Mouse (Mus musculus): ENCODE data around the gene Sik3. TPM values are rescaled to one million over a fixed set of nuclear protein-coding genes. Genes with fewer than 3 reads are reported as not detected.

The Sik3 gene
- 10 to 100 TPM; 66.2 to 77.3 (median 70.0) TPM for total RNA-seq (2022)

DNA sequence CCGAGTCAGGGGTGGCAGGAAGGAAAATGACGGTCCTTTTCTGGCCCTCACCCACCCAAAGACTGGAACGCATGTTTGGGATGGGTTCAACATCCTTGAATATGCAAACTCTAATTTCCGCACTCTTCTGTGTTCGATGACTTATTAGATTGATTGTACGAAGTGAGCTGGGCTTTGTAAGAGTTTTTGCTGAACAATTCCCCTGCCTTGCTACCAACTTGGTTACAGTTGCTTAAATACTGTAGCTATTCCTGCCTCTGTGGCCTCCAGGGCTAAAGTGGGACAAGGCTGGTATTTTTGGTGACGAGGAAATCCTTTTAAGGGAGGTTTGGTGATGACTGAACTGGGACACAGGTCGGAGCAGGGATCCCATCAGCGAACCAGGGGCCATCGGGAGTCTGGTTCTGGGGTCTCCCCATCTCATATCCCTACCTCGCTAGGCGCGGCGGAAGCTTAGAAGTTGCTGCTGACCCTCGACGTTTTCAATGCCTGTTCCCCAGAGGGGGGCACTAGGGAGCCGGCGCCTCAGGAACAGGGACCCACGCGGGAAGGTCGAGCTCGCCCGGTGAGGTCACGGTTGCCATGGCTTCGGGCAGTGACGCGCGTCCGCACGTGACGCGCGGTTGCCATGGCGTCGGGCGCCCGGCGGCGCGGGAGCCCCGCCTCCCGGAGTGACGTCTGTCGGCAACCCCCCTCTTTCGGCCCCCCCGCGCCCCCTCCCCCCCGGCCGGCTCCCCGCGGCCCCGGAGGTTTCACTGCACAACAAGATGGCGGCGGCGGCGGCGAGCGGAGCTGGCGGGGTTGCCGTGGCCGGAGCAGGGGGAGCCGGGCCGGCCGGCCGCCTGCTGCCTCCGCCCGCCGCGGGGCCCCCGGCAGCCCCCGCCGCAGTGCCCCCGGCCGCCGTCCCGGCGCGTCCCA, at the start of gene Sik3, which contains the start of gene Pafah1b2:
Gene Sik3 (plus strand): TSS at position 730 of the 918 bp plus-strand sequence.
Gene Pafah1b2 (minus strand): TSS at position 600 of the 918 bp plus-strand sequence.
- peak; percentile 95 for DNase-seq

DNA sequence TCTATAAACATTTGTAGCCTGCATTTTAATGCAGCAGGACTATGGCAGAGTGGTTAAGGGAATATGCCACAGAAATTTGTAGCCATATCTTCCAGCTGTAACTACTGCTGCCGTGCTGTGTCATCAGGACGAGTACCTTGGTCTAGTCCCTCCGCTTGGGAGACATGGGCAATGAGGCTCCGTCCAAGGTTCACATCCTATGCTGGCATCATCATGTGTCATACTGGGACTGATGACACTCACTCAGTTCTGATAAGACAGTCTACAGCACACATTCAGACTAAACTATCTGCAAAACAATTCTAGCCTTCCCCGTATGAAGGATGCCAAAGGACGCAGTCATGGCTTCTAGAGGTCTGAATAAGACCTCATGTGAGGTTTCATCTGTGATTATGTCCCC, 49.0 kb upstream of the Sik3 start:
- no peak for DNase-seq

DNA sequence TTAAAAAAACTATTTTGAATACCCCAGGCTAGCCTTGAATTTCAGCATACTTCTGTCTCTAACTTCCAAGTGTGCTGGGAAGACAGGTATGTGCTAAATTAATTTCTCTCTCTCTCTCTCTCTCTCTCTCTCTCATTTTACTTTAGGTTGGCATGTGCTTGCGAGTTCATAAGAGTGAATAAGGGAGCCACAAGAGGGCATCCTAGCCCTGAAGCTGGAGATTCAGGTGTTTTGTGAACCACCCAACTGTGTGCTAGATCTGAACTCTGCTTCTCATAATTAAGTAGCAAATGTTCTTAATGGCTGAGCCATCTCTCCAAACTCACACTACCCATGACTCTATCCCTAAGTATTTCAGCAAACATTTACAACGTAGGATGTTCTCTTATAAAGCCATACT, 35.7 kb upstream of the Sik3 start:
- no peak for DNase-seq

DNA sequence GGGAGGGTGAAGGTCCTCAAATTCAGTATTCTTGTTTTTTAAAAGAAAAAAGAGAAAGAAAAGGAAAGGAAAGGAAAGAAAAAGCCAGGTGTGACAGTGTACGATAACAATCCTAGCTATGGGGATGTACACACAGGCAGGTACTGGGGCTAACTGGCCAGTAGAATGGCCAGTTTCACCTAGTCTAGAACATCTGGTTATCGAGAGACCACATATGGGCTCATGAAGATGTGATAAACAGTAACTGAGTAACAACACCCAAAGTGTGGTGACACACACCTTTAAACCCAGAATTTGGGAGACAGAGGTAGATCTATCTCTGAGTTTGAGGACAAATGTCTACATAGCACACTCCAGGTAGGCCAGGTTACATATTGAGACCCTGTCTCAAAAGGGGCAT, 32.8 kb upstream of the Sik3 start:
- DNase-seq: no peak

DNA sequence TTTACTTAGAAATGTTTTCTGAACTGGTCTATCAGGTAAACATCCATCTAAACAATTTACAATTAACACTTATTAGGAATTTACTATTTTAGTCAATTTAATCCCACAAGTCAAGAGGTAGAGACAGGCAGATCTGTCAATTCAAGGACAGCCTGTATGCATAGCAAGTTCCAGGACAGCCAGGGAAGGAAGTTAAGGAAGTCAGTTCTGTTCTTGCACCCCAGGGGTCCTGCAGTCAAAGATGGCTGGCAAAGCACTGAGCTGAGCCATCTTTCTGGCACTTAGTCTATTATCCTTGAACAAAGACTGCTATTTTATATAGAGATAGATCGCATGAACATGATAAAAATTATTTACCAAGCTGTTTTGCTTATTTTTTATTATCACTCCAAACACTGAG, 32.0 kb upstream of the Sik3 start:
- DNase-seq: no peak

DNA sequence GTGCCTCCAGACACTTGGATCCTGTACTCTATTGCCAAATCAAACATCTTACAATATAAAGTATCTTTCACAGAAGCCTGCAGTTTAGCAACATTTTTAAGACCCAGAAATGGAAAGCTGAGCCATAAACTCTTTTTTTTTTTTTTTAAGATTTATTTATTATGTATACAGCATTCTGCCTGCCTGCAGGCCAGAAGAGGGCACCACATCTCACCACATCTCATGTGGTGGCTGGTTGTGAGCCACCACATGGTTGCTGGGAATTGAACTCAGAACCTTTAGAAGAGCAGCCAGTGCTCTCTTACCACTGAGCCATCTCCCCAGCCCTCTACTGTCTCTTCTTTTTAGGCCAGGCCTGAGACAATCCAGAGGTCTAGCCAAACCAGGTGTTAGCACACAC, 31.3 kb upstream of the Sik3 start:
- no peak for DNase-seq

DNA sequence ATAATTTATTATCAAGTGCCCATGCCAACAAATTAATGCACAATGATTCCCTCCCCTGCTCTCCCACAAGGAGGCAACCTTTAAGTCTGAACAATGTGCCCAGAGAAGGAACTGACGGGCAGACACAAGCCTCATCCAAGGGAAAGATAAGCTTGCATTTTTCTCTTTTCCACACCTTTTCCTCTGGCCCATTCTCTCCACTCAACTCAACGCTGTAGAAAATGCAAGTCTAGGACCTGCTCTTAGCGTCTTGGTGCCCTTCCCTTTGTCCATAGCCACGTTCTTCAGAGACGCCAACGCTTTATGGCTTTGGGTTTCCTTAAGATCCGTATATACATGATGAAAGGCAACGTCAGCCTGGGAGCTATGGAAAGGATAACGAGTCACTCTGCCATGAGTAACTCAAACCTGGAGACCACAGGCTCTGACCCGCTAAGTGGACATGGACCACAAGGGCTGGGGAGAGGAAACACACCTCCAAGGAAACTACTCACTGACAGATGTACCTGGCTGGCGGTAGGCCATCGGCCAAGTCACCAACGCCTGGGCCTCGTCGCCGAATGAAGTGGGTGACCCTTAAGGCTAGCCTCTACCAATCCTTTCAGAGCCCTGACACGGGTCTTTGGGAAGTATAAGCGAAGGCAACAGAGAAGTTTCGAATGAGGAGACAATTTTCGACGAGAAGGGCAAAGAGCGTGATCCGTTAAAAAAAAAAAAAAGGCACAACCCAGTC, 28.8 kb upstream of the Sik3 start:
- DNase-seq: no peak

DNA sequence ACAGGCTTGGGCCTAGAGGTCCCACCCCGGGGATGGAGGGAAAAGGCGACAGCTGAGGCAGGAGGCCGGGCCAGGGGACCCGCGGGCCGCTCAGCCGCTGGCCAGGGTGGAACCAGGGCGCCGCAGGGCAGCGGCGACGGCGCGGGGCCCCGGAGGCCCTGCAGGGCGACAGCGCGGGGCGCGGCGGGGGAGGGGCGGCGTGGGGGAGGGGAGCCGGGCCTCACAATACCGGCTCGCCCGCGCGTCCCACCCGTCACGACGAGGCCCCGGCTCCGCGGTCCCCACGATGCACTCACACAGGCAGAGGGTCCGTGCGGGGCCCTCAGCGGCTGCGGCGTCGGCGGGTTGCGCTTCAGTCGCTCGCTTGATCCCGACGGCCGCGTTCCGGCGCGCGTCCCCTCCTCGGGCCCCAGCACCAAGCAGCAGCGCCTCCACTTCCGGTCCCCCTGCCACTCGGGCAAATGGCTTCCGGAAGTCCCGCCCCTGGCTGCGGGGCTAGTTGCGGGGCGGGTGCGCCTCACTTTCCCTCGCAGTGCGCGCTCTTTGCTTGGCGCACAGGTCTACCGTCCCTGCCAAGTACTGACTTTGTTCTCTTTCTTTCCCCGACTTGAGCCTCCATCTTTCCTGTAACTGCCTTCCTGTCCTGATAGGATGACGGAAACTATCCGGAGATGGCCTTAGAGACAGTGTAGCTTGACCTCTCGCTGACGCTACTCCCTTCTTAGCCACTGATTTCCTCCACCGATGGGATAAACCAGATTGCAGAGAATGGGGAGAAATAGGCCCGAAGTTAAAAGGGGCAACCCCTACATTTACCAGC, 28.0 kb upstream of the Sik3 start:
- DNase-seq: peak; percentile 80

DNA sequence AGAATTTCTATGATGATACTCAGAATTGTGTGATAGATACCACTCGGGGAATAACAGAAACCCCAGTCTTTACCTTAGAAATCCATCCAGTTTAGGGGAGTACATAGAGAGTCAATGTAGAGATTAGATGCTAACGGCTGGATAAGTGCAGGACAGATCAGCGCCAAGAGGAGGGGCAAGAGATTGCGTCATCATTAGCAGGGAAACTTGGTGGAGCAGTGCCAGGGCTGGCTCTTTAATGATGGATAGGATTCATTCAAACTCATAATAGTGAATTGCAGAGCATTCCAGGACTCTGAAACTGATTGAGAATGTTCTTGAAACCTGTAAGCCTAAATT, 27.4 kb upstream of the Sik3 start:
- DNase-seq: peak; percentile 59

DNA sequence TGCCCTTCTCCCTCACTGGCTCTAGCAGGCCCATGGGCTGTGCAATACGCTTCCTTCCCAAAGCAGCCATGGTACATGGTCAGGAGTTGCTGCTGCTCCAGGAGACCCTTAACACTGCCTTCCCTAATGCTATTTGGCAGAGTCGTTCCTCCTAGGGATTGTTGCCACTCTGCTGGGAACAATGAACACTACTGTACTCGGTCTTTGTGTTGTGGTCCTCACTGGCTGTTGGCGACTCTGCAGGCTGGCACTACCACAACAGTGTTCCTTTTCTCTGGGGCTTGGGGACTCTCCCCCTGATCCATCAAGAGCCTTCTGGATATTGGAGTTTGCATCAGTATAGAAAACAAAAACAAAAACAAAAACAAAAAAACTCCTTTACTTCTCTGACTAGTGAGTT, 13.6 kb upstream of the Sik3 start:
- no peak for DNase-seq

DNA sequence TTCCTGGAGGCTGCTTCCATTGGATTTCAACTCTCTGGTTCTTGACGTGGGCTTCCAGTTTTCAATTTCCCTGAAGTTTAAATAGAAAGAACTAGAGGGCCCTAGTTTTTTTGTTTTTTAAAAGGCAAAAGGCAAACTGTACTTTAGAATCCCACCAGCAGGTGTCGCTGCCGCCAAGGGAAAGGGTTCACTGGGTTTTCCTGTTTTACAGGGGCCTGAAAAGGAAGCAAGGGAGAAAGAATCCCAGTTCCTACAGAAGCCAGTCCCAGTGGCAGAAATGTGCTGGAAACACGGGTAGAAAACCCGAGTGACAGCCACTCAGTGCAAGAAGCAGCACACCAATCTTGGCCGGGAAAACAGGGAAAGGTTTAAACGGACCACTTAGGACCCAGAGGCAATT, 8.9 kb upstream of the Sik3 start:
- DNase-seq: peak; percentile 54

DNA sequence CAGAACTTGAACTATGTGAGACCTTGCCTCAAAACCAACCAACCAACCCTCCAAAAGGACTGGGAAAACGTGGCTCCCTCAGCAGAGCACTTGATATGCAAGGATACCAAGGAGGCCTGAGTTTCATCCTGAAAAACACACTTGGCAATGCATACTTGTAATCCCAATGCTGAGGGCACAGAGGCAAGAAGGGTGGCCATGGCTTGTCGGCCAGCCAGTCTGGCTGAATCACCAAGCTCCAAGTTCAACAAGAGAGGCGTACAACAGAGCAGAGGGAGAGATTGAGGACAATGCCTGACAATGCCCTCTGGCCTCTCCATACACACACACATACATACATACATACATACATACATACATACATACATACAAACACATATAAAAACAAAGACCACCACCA, 8.1 kb upstream of the Sik3 start:
- no peak for DNase-seq

DNA sequence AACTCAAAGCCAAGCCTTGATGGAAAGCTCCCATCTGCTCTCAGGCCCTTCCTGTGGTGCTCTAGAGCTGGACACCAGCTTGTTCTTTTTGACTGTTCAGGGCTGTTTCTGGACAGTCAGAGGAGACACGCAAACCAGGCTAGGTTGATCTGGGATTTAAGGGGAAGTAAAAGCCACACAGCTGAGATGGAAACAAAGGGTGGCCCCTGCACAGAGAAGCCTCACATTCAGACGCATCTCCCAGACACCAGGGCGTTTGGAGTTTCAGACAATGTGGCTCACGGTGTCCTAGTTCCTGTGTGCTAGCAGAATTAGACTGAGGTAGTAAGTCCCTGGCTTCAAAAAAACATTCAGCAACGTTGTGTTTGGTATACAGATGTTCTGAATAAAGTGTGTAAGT, 6.4 kb upstream of the Sik3 start:
- no peak for DNase-seq

DNA sequence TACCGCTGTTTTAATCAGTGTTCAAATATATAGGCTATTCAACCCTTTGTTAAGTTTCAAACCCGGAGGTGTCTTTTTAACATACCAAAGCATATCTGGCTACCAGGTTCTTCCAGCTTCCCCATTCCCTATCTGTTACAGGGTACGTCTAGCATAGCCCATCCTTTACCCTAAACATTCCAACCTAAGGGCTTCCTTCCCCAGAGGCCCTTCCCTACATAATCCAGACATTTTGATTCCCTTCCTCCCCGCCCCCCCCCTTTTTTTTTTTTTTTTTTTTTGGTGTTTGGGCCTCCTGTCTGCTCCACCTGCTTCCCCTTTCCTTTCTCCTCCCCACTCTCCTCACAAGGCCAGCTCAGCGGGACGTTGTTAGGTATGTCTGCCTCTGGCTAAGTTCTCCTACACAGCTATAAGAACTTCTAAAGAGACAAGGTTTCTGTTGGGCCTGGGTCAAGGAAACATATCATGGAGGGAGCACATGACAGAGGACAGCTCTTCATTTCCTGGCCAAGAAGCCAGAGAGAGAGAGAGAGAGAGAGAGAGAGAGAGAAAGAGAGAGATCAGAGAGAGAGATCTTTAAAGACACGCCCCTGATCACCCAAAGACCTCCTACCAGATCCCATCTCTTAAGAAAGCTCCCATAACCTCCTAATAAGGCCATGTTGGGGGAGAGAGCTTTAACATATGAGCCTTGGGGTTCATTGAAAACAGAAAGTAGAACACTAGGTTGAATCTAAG, 3.5 kb upstream of the Sik3 start:
- no peak for DNase-seq

DNA sequence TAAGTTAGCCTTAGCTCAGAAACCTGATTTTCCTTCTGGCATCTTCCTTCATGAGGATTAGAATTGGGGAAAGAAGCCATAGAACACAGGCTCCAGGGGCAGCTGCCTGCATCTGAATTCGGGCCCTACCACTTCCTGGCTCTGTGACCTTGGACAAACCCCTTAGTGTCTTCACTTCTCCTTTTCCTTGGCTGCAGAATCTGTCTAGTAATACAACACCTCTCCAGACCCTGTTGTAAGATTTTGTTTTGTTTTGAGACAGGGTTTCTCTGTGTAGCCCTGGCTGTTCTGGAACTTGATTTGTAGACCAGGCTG, 3.0 kb upstream of the Sik3 start:
- no peak for DNase-seq

DNA sequence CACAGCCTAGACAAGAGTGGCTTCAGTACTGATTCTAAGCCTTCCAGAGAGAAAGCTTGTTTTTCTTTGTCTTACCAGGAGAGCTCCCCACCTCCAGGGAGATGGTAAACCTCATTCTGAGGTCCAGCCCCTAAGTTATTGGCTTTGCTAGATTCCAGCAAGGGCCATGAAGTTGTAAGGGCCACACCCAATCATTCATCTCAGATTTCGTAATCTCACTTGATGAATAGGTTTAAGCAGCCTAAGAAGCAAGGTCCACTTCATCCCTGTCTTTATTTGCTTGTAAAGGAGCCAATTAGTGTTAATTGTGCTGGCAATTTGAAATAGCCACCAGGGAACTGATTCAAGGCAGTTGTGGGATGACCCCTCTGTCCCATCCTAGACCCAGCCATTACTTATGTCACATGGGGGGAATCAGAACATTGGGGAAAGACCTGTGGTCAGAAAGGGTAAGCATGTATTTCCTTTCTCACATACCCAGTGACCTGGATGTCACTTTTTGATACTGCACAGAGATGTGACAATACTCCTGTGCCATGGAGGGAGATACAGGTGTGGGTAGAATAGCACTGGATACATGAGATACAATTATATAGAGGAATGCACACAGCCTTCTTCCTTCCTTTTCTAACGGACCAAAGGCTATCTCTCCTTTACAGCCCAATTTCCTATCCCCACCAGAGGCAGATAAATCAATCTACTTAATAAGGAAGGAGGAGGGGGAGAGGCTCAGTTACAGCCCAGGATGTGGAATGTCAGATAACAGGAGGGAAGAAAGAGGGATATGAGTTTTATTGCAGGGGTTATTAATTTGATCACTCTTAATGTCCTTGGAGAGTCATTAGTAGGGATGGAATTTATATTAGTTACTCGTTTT, 1.3 kb upstream of the Sik3 start:
- DNase-seq: no peak

DNA sequence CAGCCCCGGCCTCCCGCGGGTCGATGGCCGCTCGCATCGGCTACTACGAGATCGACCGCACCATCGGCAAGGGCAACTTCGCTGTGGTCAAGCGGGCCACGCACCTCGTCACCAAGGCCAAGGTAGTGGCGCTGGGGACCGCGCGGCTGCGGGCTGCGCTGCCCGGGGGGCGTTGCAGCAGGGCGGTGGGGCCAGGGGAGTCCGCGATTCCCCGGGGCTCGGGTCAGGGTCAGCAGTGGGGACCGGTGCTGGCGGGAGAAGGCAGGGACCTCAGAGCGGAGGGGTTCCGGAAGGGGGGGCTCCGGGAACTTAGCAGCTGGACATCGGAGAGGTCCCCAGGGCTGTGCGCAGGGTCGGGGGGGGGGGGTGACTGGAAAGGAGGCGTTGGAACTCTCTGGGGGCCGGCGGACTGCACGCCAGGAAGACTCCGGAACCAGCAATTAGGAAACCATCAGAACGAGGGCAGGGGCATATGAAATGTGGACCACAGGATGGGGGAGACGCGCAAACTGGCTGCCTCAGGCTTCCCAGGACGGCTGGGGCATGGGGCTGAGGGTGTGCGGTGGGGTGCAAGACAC, 478 bp downstream of the Sik3 start:
- peak; percentile 61 for DNase-seq

DNA sequence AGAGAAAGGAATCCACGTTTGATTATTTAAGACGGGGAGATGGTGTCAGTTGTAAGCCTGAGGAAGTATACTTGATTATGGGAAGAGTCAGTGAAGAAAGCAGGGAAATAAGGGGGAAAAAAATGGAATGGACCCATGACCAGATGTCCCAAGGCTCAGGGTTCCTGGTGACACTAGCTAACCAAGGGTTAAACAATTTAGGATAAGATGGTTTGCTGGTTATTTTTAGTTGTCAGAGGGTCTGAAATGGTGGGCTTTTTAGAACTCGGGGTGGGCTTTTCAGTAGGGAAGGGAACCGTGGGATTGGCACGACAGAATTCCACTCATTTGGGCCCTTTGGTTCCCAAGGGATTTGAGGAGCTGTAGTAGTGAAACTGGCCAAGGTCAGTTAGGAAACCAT, 996 bp downstream of the Sik3 start:
- no peak for DNase-seq

DNA sequence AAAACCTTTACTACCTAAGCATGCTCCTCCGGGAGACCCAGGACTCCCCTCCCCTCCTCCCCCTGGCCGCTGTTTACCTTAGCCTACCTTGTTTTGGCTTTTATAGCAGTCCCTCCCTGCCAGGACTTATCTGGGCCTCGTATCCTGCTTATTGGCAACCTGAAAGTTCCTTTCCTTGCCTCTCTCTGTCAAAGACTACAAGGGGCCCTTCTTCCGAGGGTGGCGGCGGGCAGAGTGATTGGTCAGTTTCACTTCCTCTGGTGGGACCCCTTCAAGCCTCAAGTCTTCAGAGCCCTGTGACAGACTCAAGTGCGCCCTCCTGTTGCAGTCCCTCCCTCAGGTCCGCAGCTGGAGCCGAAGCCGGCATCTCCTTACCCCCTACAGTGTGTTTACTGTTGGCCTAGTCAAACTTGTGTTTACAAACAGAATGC, 1.6 kb downstream of the Sik3 start:
- peak; percentile 39 for DNase-seq

DNA sequence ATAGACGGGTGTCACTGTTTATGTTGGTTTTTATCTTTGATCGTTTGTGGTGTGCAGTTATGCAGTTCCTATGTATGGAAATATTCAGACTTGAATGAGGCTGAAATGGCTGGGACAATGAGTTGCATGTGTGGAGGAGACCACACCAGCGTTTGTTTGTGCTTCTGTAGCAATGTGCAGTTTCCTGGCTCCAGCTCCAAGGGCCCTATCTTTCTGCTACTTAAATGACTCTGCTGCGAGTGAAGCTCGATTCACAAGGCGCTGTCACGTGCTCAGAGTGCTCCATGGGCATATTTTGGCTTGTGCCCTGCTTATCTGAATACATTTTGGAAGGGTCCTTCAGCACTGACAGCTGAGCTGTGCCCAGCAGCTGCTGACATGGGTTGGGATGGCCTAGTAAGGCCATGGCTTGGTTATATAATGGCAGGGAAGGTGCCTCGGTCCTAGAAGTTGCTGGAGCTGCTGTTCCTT, 2.5 kb downstream of the Sik3 start:
- peak; percentile 69 for DNase-seq

DNA sequence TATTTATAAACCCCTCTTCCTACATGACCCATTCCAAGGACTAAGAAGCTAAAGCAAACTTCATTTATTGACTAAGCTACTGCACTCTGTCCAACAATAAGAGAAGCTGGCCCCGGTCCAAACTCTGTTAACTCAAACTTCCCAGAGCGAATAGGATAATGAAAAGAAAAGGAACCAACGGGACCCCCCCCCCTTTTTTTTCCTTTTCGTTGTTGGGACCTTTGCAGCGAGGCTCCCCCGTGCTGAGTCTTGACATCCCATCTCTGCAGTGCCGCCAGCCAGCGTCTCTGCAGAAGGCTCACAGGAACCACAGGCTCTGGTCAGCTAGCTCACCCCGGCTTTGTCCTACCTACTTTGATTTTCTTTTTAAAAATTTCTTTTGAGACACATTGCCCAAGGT, 3.2 kb downstream of the Sik3 start:
- DNase-seq: peak; percentile 32

Measured in adrenal gland, adult 8-10 months (tissue).